Mouse (Mus musculus): ENCODE results near the gene Pycr1.

Gene Pycr1

GRCm38 (mm10) chr11:120625152-120625775 lies 18.3 kb downstream of the Pycr1 start, which contains the start of gene Sirt7:
Sirt7 (minus strand) TSS chr11:120625240.
- DNase-seq = no peak

DNA sequence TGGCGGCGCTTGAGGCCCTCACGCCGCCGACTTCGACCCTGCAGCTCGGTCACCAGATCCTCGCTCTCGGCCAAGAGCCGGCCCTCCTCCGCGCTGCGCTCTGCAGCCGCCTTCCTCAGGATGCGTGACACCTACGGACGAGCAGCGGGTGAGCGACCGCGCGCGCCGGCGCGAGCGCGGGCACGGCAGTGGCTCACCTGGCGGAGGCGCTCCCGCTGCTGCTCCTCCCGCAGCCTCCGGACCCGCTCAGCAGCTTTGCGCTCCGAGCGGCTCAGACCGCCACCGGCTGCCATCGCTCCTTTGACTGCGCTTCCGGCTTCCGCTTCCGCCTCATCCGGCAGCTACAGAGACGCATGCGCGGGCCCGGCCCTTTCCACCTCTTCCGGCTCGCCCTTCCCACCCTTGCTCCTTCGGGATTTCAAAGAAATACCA lies 18.9 kb downstream of the Pycr1 start:
- DNase-seq = peak; percentile 88

GRCm38 (mm10) chr11:120623961-120624679 lies 19.4 kb downstream of the Pycr1 start:
- peak; percentile 83 for DNase-seq

DNA sequence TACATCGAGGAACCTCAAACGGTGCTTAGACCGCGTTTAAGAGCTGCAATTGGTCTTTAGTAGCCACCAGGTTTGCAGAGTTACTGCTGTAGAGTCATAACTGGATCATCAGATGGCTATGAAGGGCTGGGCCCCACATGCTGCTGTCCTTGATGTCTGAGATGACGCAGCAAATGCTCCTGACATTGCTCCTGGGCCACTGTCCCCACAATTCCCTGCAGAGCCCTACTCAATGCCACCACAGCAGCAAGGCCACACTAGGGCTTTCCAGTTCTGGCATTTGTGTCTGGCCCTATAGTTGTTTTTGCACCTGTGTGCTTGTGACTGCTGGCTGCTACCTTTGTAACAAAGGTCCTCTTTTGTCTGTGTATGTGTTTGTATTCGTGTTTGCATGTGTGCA lies 20.8 kb downstream of the Pycr1 start:
- DNase-seq = no peak

DNA sequence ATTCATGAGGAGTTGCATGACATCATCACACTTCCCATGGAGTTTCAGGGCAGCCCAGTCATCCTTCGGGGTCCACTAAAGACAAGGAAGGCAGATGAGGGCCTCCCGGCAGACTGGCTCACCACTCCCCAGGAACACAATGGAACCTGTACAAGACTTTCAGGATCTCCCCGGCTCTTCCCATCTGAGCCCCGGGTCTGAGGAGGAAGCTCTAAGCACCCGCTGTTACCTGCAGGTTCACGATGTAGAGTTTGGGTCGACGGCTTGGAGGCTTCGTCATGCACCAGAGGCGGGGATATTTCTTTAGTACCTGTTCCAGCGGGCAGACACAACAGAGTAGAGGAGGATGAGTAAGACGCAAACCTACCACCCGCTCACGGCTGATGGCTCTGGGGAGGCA lies 23.4 kb downstream of the Pycr1 start:
- no peak for DNase-seq

GRCm38 (mm10) chr11:120618619-120619535 lies 24.7 kb downstream of the Pycr1 start:
- DNase-seq = no peak

GRCm38 (mm10) chr11:120617519-120618112 lies 26.0 kb downstream of the Pycr1 start, which contains the start of gene Pcyt2:
Pcyt2 (minus strand) TSS chr11:120617936.
- DNase-seq = peak; percentile 95

- no peak for DNase-seq
These were observed 26.8 kb downstream of the Pycr1 start for GRCm38 (mm10) chr11:120616617-120617294.

GRCm38 (mm10) chr11:120615606-120616203 lies 27.9 kb downstream of the Pycr1 start:
- DNase-seq = no peak

DNA sequence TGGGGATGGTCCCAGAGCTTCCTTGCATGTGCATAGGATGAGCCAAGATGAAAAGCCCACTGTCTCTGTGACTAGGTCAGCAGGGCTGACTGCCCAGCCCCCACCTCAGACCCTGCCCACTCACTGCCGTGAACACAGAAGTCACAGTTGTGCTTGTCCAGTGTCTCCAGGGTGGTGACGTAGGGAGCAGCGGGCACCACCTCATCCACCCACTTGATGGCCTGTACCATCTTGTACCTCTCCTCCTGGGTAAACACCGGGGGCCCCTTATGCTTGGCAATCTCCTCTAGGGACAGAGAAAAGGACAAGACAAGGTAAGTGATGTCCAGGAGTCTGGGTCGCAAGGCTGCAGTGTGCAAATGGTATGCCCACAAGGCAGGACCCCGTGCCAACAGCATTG lies 28.4 kb downstream of the Pycr1 start:
- DNase-seq = no peak

DNA sequence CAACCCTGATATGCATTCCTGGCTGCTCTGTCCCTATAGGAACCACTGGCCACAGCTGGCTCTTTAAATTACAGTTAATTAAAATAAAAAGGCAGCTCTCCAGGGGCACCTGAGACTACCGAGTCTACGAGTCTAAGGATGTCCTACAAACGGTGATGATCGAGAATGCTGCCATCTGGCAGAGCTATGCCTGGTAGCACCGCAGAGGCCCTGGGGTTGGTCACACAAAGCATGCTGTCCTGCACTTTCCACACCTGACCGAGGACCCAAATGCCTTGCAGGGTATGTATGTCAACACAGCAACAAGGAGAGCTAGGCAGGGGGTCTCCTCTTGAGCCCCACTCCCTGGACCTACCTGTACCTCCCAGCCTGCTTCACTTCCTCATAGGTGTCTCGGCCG lies 29.6 kb downstream of the Pycr1 start:
- DNase-seq = no peak

DNA sequence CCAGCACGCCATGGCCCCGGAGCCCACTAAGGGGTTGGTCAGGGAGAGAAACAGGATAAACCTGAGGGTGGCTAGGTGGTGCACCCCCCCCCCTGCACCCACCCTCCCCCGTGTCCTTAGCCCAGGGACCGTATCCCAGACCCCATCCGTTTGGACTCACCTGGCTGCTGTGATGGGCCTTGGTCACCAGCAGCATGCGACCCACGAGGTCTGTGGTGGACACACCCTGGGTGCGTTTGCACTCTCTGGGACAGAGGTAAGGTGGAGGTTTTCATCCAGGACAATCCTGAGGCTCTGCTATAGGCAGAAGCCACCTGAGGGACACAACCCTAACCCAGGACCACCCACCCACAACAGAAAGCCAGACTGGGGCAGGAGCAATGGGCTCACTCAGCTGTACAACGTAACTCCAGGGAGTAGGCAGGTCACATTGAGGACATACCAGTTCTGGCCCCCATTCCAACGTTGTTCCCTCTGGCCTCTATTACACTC lies 30.0 kb downstream of the Pycr1 start:
- no peak for DNase-seq

DNA sequence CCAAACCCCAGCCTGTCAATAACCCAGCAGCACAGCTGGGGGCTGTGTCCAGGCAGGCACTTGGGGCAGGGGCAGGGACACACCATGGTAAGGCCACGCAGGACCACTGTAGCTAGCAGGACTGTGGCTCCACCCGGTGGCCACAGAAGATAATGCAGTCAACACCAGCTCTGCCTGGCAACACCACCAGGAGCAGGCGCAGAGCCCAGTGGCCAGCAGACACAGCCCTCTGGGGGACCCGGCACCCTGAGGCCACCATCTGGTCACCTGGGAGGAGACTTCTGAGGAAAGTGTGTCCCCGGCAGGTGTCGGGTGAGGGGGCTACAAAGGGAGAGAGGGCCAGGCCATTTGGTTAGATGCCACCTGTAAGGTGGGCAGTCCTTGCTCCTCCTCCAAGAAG lies 30.8 kb downstream of the Pycr1 start:
- DNase-seq = peak; percentile 79

DNA sequence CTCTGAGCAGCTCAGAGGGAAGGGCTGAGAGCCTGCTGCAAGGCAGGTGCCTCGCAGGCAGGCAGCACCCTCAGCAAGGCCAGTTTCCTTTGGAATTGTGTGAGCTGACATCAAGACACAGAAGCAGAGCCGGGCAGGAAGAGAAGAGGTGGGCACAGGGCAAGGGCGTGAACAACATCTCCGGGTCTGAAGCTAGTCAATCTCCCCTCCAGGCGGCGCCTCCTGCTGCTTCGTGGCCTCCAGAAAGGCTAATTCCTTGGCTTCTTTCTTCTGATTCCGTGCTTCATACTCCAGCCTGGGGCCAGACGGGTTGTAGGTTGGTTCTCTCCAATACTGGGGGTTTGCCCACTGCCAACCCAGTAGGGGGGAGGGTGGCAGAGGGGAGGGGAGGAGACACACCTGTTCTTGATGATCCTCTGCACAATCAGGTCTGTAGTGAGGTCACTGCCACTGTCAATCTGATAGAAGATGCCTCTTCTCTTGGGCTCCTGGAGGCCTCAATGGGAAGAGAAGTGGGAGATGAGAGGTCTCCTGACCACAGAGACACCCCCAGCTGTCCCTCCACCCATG lies 33.0 kb downstream of the Pycr1 start:
- no peak for DNase-seq

DNA sequence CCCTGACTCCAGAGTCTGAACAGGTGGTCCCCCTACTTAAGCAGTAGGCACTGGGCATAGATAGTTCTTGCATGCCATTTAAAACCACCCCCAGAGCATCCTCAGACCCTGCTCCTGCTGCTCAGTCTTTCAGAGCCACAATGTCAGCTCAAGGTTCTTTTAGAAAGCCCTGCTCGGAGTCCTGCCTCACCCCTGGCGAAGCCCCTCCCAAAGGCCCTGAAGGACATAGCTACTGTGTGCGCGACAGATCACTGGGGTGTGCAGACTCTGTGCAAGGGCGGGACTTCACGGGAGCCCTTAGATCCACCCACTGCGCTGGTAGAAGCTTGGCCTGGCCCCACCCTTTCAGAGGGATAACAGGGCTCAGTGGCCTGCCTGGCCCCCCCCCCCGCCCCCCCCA lies 34.3 kb downstream of the Pycr1 start:
- DNase-seq = no peak

DNA sequence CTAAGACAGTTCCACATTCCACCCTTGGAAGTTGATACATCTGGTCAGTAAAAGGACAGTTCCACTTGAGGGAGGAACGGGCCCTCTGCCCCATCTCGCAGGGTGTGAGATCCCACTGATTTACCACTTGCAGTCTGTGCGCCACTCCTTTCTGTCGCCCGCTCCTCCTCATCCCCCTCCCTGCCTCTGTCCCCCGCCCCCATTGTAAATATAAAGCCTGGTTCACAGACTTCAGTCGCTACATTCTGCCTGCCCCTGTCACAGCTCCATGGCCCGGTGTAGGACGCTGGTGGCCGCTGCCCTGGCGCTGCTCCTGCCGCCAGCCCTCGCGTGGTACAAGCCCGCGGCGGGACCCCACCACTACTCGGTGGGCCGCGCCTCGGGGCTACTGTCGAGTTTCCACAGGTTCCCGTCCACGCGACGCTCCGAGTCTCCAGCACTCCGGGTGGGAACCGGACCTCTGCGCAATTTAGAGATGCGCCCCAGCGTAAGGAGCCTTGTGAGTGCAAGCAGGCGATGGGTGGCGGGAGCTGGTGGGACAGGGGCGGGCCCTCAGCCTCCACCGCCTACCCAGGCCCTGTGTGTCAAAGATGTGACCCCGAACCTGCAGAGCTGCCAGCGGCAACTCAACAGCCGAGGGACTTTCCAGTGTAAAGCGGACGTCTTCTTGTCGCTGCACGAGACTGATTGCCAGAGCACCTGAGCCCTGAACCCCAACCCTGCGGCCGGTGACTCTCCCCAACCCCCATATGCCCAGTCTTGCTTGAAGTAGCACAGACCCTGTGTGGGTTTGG lies 35.1 kb downstream of the Pycr1 start, which contains the start of gene Npb:
Gene Npb, plus strand, starts transcription at position 237 of the 794 bp plus-strand sequence.
- DNase-seq = no peak

- no peak for DNase-seq
These were observed 36.8 kb downstream of the Pycr1 start for GRCm38 (mm10) chr11:120606764-120607163.

GRCm38 (mm10) chr11:120605667-120606066 lies 37.9 kb downstream of the Pycr1 start:
- DNase-seq = no peak

- DNase-seq = no peak
These were observed 40.0 kb downstream of the Pycr1 start for GRCm38 (mm10) chr11:120603545-120603944.

DNA sequence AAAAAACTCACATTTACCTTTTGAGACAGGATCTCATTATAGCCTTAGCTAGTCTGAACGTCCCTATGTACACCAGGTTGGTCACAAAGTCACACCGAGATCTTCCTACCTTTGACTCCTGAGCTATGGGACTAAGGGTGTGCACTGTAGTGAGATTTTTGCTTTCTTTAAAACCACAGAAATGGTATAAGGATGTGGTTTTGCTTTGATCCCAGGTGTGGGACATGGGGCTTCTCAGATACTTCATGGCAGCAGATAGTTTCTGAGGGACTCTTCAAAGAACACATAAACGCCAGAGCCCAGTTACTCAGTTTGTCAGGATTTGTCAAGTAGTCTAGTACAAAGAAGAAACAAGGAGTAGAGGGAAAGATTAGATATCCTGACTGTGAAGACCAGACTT lies 42.9 kb downstream of the Pycr1 start:
- DNase-seq = no peak
